Mouse (Mus musculus): ENCODE measurements at regions not wholly inside any gene's neighbourhood (a gene's known extent, or its start where the extent isn't known, plus 50 kb on each side); places are given as distances from the start of the nearest gene placed in this dataset.

DNA sequence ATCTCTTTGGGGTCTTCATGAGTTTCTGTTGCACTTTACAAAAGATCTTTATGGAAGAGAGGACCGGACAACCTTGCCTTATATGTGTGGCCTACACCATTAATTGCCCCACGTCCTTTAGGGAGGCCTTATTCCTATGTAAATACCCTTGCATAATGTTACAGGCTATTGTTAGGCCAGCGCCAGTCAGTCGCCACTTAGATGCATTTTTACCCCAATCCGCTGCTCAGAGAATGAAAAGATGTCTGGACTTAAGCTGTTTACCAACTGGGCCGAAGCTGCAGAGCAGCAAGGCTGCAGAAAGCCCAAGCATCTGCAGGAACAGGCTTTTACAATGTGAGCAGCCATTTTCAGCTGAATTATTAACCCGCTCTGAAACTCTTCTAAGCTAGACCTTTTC lies 79.5 kb upstream of the Otx2 start:
- no peak for TF ChIP-seq MYOD1 (IDR thresholded peaks at IDR 0.05; ENCODE audit: control insufficient read depth in 1 of 3, insufficient read length in 2 of 3, low read depth in 2 of 3)
- TF ChIP-seq POLR2A (IDR thresholded peaks at IDR 0.05; ENCODE audit: insufficient read length, low read depth), result no peak
- TF ChIP-seq E2F4 (IDR thresholded peaks at IDR 0.05; ENCODE audit: insufficient read depth), result no peak
- TF ChIP-seq MYOG (IDR thresholded peaks at IDR 0.05; ENCODE audit: control insufficient read depth in 1 of 3, insufficient read depth in 1 of 3, insufficient read length in 2 of 3, low read depth in 2 of 3), result no peak
- TF ChIP-seq REST (IDR thresholded peaks at IDR 0.05; ENCODE audit: insufficient read depth, insufficient read length), result no peak
- TF ChIP-seq TCF3 (IDR thresholded peaks at IDR 0.05; ENCODE audit: insufficient read length, low read depth), result no peak
- TF ChIP-seq SRF (IDR thresholded peaks at IDR 0.05; ENCODE audit: control insufficient read depth, insufficient read length, low read depth), result no peak
- TF ChIP-seq POLR2AphosphoS2 (IDR thresholded peaks at IDR 0.05; ENCODE audit: insufficient read length, low read depth), result no peak
- no peak for TF ChIP-seq CEBPB (IDR thresholded peaks at IDR 0.05; ENCODE audit: insufficient read depth, poor library complexity, severe bottlenecking)
- H3K4me3 ChIP-seq, result no peak overlapping the region
- H3K36me3 ChIP-seq (ENCODE audit: control insufficient read depth, insufficient read depth), result no peaks in the 10 kb centered on the region
- H3K79me2 ChIP-seq (ENCODE audit: control insufficient read depth, insufficient read depth), result no peaks in the 10 kb centered on the region
- peaks cover 10% of the 10 kb centered on the region for H3K27me3 ChIP-seq (ENCODE audit: control insufficient read depth, insufficient read depth, insufficient read length)
- no peak overlapping the region for H3K4me2 ChIP-seq (ENCODE audit: low read depth)
- H3ac ChIP-seq (ENCODE audit: control insufficient read depth, insufficient read length), result no peak overlapping the region

DNA sequence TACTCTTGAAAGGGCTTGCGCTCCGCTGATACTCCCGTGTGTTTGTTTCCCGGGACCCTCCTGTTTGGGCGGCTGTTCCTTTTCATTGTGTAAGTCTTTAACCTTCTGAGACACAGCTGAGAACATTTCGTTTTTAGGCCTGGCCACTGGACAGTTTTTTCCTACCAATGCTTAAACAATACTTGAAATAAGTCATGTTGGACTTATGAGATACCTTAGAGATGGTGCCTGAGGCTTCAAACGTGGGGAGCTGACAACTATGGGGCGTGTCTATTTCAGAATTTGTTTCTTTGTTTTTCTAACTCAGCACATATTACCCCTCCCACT lies 78.9 kb upstream of the Otx2 start:
- TF ChIP-seq REST (IDR thresholded peaks at IDR 0.05; ENCODE audit: insufficient read depth, insufficient read length), result no peak
- TF ChIP-seq TCF3 (IDR thresholded peaks at IDR 0.05; ENCODE audit: insufficient read length, low read depth), result no peak
- TF ChIP-seq CEBPB (IDR thresholded peaks at IDR 0.05; ENCODE audit: insufficient read depth, poor library complexity, severe bottlenecking), result no peak
- no peak for TF ChIP-seq POLR2A (IDR thresholded peaks at IDR 0.05; ENCODE audit: insufficient read length, low read depth)
- TF ChIP-seq MYOG (IDR thresholded peaks at IDR 0.05; ENCODE audit: control insufficient read depth in 1 of 3, insufficient read depth in 1 of 3, insufficient read length in 2 of 3, low read depth in 2 of 3), result no peak
- no peak for TF ChIP-seq MAX (IDR thresholded peaks at IDR 0.05; ENCODE audit: low read depth)
- TF ChIP-seq TCF12 (IDR thresholded peaks at IDR 0.05; ENCODE audit: insufficient read depth, poor library complexity, severe bottlenecking), result no peak
- TF ChIP-seq MYOD1 (IDR thresholded peaks at IDR 0.05; ENCODE audit: control insufficient read depth in 1 of 3, insufficient read length in 2 of 3, low read depth in 2 of 3), result no peak
- TF ChIP-seq USF1 (IDR thresholded peaks at IDR 0.05; ENCODE audit: low read depth), result no peak
- TF ChIP-seq POLR2AphosphoS2 (IDR thresholded peaks at IDR 0.05; ENCODE audit: insufficient read length, low read depth), result no peak
- TF ChIP-seq SRF (IDR thresholded peaks at IDR 0.05; ENCODE audit: control insufficient read depth, insufficient read length, low read depth), result no peak
- TF ChIP-seq E2F4 (IDR thresholded peaks at IDR 0.05; ENCODE audit: insufficient read depth), result no peak
- H3K27me3 ChIP-seq (ENCODE audit: control insufficient read depth, insufficient read depth, insufficient read length), result peaks cover 10% of the 10 kb centered on the region
- no peaks in the 10 kb centered on the region for H3K79me2 ChIP-seq (ENCODE audit: control insufficient read depth, insufficient read depth)
- H3K4me3 ChIP-seq, result no peak overlapping the region
- H3K36me3 ChIP-seq (ENCODE audit: control insufficient read depth, insufficient read depth), result no peaks in the 10 kb centered on the region
- H3K4me2 ChIP-seq (ENCODE audit: low read depth), result no peak overlapping the region
- H3ac ChIP-seq (ENCODE audit: control insufficient read depth, insufficient read length), result no peak overlapping the region

DNA sequence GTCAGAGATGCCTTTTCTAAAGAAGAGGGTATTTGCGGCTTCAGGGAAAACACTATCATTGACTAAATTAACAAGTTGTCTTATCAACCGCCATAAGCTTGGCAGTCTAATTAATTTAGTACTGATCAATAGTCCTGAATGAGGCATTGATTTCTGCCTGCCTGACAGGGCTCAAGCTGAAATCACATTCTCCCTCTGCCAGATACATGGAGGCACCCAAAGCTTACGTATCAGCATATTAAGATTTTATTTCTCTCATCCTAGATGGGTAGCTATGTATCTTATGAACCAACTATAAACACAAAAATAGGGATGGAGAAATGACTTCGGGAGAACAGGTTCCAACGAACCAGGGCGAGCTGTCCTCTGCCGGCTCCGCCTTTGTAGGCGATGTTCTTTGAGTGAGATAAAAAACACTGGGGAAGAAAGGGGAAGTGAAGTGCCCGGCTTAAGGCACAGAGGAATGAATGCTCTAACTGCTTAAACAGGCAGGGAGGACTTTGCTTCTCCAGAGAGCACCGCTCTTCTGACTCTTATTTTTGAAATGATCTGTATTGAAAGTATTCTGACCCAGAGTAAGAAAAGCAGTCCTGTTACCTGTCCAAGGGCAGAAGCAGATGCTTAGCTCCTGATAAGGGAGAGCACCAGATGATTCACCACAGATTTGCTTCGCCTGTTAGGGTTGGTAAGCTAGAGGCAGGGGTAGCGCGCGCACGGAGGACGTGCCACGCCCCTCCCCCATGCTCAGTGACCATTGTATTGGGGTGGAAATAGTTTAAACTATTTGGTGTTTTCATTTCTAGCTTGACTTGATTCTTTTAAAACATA lies 78.3 kb upstream of the Otx2 start:
- no peak overlapping the region for H3K4me3 ChIP-seq
- H3K36me3 ChIP-seq (ENCODE audit: control insufficient read depth, insufficient read depth), result no peaks in the 10 kb centered on the region
- no peak for TF ChIP-seq POLR2AphosphoS2 (IDR thresholded peaks at IDR 0.05; ENCODE audit: insufficient read length, low read depth)
- no peak for TF ChIP-seq TCF12 (IDR thresholded peaks at IDR 0.05; ENCODE audit: insufficient read depth, poor library complexity, severe bottlenecking)
- no peak for TF ChIP-seq USF1 (IDR thresholded peaks at IDR 0.05; ENCODE audit: low read depth)
- TF ChIP-seq POLR2A (IDR thresholded peaks at IDR 0.05; ENCODE audit: insufficient read length, low read depth), result no peak
- TF ChIP-seq TCF3 (IDR thresholded peaks at IDR 0.05; ENCODE audit: insufficient read length, low read depth), result no peak
- TF ChIP-seq SRF (IDR thresholded peaks at IDR 0.05; ENCODE audit: control insufficient read depth, insufficient read length, low read depth), result no peak

DNA sequence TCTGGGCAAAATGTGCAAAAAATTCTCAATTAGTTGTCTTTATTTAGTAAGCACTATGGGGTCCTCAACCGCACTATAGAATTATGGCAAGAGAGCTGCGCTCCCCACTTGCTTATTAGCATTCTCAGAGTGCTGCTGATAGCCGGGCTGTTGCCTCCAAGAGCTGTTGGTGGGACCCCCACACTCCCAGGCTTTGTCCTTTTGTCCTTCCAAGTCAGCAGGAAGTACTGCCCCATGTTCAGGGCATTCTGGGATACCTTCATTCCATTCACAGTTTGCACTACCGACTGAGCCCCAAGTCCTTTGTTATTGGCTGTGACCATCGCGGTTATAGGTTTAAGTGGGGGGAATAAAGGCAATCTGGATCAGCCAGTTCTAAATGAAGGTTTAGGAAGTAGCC lies 77.4 kb upstream of the Otx2 start:
- Histone ChIP-seq H3K79me2 (ENCODE audit: control insufficient read depth, insufficient read depth) (no peaks in the 10 kb centered on the region), H3K27me3 (ENCODE audit: control insufficient read depth, insufficient read depth, insufficient read length) (peaks cover 10% of the 10 kb centered on the region), H3K4me3 (no peak overlapping the region), H3ac (ENCODE audit: control insufficient read depth, insufficient read length) (no peak overlapping the region), H3K4me2 (ENCODE audit: low read depth) (no peak overlapping the region), H3K36me3 (ENCODE audit: control insufficient read depth, insufficient read depth) (no peaks in the 10 kb centered on the region)
- TF ChIP-seq REST (IDR thresholded peaks at IDR 0.05; ENCODE audit: insufficient read depth, insufficient read length) (no peak), POLR2A (IDR thresholded peaks at IDR 0.05; ENCODE audit: insufficient read length, low read depth) (no peak), USF1 (IDR thresholded peaks at IDR 0.05; ENCODE audit: low read depth) (no peak), CEBPB (IDR thresholded peaks at IDR 0.05; ENCODE audit: insufficient read depth, poor library complexity, severe bottlenecking) (no peak), TCF3 (IDR thresholded peaks at IDR 0.05; ENCODE audit: insufficient read length, low read depth) (no peak), MYOD1 (IDR thresholded peaks at IDR 0.05; ENCODE audit: control insufficient read depth in 1 of 3, insufficient read length in 2 of 3, low read depth in 2 of 3) (no peak), MYOG (IDR thresholded peaks at IDR 0.05; ENCODE audit: control insufficient read depth in 1 of 3, insufficient read depth in 1 of 3, insufficient read length in 2 of 3, low read depth in 2 of 3) (no peak)

More for the DNA sequence above, 78.3 kb upstream of the Otx2 start:
- H3K27me3 ChIP-seq (ENCODE audit: control insufficient read depth, insufficient read depth, insufficient read length), result peaks cover 10% of the 10 kb centered on the region
- H3K79me2 ChIP-seq (ENCODE audit: control insufficient read depth, insufficient read depth), result no peaks in the 10 kb centered on the region
- H3ac ChIP-seq (ENCODE audit: control insufficient read depth, insufficient read length), result no peak overlapping the region
- H3K4me2 ChIP-seq (ENCODE audit: low read depth), result no peak overlapping the region

DNA sequence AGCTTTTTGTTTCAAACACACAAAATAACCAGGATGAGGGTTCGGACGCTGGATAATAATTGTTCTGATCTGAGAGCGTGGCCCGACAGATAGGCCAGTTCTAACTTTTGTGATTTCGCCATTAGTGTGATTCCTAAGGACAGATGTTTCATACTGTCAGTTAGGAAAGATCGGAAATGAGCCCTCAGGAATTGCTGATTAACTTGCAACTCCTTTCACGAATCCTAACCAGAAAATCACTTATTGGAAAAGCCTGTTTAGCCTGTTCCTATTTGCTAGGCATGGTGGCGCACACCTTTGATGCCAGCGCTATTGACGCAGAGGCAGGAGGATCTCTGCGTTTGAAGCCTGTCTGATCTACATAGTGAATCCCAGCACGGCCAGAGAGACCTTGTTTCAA lies 75.4 kb upstream of the Otx2 start:
- Histone ChIP-seq H3K79me2 (ENCODE audit: control insufficient read depth, insufficient read depth) (no peaks in the 10 kb centered on the region), H3K4me3 (no peak overlapping the region), H3K27me3 (ENCODE audit: control insufficient read depth, insufficient read depth, insufficient read length) (peaks cover 7% of the 10 kb centered on the region), H3K36me3 (ENCODE audit: control insufficient read depth, insufficient read depth) (no peaks in the 10 kb centered on the region), H3ac (ENCODE audit: control insufficient read depth, insufficient read length) (no peak overlapping the region), H3K4me2 (ENCODE audit: low read depth) (no peak overlapping the region)
- TF ChIP-seq TCF3 (IDR thresholded peaks at IDR 0.05; ENCODE audit: insufficient read length, low read depth), result no peak
- TF ChIP-seq E2F4 (IDR thresholded peaks at IDR 0.05; ENCODE audit: insufficient read depth), result no peak
- no peak for TF ChIP-seq MYOG (IDR thresholded peaks at IDR 0.05; ENCODE audit: control insufficient read depth in 1 of 3, insufficient read depth in 1 of 3, insufficient read length in 2 of 3, low read depth in 2 of 3)
- TF ChIP-seq CEBPB (IDR thresholded peaks at IDR 0.05; ENCODE audit: insufficient read depth, poor library complexity, severe bottlenecking), result no peak
- no peak for TF ChIP-seq POLR2AphosphoS2 (IDR thresholded peaks at IDR 0.05; ENCODE audit: insufficient read length, low read depth)
- no peak for TF ChIP-seq USF1 (IDR thresholded peaks at IDR 0.05; ENCODE audit: low read depth)
- no peak for TF ChIP-seq POLR2A (IDR thresholded peaks at IDR 0.05; ENCODE audit: insufficient read length, low read depth)
- no peak for TF ChIP-seq SRF (IDR thresholded peaks at IDR 0.05; ENCODE audit: control insufficient read depth, insufficient read length, low read depth)
- TF ChIP-seq REST (IDR thresholded peaks at IDR 0.05; ENCODE audit: insufficient read depth, insufficient read length), result no peak
- no peak for TF ChIP-seq TCF12 (IDR thresholded peaks at IDR 0.05; ENCODE audit: insufficient read depth, poor library complexity, severe bottlenecking)
- no peak for TF ChIP-seq MYOD1 (IDR thresholded peaks at IDR 0.05; ENCODE audit: control insufficient read depth in 1 of 3, insufficient read length in 2 of 3, low read depth in 2 of 3)
- no peak for TF ChIP-seq MAX (IDR thresholded peaks at IDR 0.05; ENCODE audit: low read depth)
